Mouse (Mus musculus) forebrain, embryonic 16.5 days (tissue): ENCODE measurements around the gene Usp5. TPM values are rescaled to one million over a fixed set of nuclear protein-coding genes. Genes with fewer than 3 reads are reported as not detected.
"Not testable (repeated sequence)": the region's sequence is repeated elsewhere in the genome, so short reads cannot be mapped to it uniquely, and the experiment has no call there.

Experiments
- ATAC-seq: fragments of 200-750 bp; cut with Nextera tagmentation; 2 replicates; pipeline ENCODE4 v1.8.0; 2017; ENCODE audit warnings: mild to moderate bottlenecking, moderate library complexity
- H3K27ac ChIP-seq: fragments of 300-500 bp; sonication (generic); 2 replicates; pipeline ENCODE4 v1.5.1; 2014; ENCODE audit warnings: low read length, control low read depth
- H3K27me3 ChIP-seq: fragments of 300-500 bp; sonication (generic); replicated peaks from 2 replicates; pipeline ENCODE4 v1.6.1; 2014; ENCODE audit warnings: low read length; ENCODE audit not compliant: control insufficient read depth, insufficient read depth
- H3K36me3 ChIP-seq: fragments of 300-500 bp; sonication (generic); 2 replicates; pipeline ENCODE4 v1.6.1; 2014; ENCODE audit not compliant: control insufficient read depth, insufficient read depth
- H3K4me1 ChIP-seq: fragments of 300-500 bp; sonication (generic); replicated peaks from 2 replicates; pipeline ENCODE4 v1.6.1; 2014; ENCODE audit warnings: low read length; ENCODE audit not compliant: control insufficient read depth, insufficient read depth
- H3K4me2 ChIP-seq: fragments of 300-500 bp; sonication (generic); 2 replicates; pipeline ENCODE4 v1.6.1; 2014; ENCODE audit warnings: mild to moderate bottlenecking, low read length, control low read depth
- H3K4me3 ChIP-seq: fragments of 300-500 bp; sonication (generic); replicated peaks from 2 replicates; pipeline ENCODE4 v1.5.1; 2014; ENCODE audit warnings: mild to moderate bottlenecking, low read length, control low read depth
- H3K9ac ChIP-seq: fragments of 300-500 bp; sonication (generic); replicated peaks from 2 replicates; pipeline ENCODE4 v1.6.1; 2014; ENCODE audit warnings: low read depth, low read length, control low read depth
- H3K9me3 ChIP-seq: fragments of 300-500 bp; sonication (generic); 2 replicates; pipeline ENCODE4 v1.6.1; 2016; ENCODE audit warnings: low read length; ENCODE audit not compliant: control insufficient read depth
- WGBS: fragments of 180-500 bp; shearing (Covaris S2); extraction: QIAGEN DNeasy Blood & Tissue Kit; methylation state at CpG from one replicate; pipeline ENCODE4 v1.1.7; 2014; 5-methylcytosine and 5-hydroxymethylcytosine counted together
- polyA plus RNA-seq: library from polyadenylated mRNA; unstranded; fragments of >200 nt; fragmentation: Nextera tagmentation; extraction: Ambion mirVana; gene quantifications from 2 replicates; pipeline ENCODE4 v1.2.1, GENCODE M21; 2015

Gene Usp5
- polyA plus RNA-seq, 1 experiment from 2014 or later: 216 TPM

DNA sequence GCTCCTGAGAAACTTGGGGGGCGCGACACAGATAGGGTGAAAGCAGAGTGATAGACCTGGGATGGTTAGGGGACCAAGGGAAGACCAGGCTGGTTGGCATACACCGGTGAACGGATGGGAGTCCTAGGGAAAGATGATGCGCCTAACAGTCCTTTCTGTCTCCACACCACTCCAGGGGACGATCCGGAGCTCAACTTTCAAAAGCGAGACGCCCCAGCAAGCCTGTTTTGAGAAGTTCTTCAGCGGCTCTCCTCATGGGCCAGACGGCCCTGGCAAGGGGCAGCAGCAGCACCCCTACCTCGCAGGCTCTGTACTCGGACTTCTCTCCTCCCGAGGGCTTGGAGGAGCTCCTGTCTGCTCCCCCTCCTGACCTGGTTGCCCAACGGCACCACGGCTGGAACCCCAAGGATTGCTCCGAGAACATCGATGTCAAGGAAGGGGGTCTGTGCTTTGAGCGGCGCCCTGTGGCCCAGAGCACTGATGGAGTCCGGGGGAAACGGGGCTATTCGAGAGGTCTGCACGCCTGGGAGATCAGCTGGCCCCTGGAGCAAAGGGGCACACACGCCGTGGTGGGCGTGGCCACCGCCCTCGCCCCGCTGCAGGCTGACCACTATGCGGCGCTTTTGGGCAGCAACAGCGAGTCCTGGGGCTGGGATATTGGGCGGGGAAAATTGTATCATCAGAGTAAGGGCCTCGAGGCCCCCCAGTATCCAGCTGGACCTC, 20.1 kb downstream of the Usp5 start:
- no peaks in the 10 kb centered on the region for H3K36me3 ChIP-seq
- peak overlapping the region; percentile 60 for H3K27ac ChIP-seq
- peaks cover 38% of the 10 kb centered on the region for H3K4me1 ChIP-seq
- 0 out of 2 replicates have a peak, but pooled peaks have one; percentile 1 for ATAC-seq
- H3K27me3 ChIP-seq: no peaks in the 10 kb centered on the region
- under 1% methylated on average over 35 of the region's 35 CpGs for WGBS
- H3K4me2 ChIP-seq: peak overlapping the region; percentile 80
- no peaks in the 10 kb centered on the region for H3K9me3 ChIP-seq
- H3K9ac ChIP-seq: peak overlapping the region; percentile 55
- peak overlapping the region; percentile 46 for H3K4me3 ChIP-seq

DNA sequence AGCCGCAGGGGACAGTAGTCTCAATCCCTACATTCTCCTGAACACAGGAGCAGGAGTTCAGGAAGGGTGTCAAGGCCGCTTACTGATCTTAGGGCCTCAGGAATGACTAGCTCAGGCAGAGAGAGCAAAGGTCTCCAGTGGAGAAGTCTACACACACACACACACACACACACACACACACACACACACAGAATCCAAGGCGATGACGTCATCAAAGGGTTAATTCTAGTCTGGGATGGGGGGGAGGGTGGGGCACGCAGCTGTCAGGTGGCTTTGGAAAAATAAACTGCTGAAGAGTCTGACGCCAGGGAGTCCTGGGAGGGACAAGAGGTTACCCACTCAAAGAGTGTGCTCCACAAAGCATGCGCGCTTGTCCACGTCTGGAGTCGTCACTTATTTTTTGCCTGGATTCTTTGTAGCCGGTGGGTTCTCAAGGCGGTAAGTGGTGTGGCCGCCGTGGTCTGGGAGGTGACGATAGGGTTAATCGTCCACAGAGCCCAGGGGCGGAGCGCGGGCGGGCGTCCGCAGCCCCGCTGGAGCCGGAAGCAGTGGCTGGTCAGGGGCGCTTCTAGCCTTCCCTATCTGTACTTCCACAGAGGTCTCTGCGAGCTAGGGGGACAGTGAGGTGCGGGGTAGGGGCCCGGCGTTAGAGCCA, 20.8 kb downstream of the Usp5 start, which contains the start of gene Spsb2:
Spsb2 (plus strand) TSS at position 304 of the 655 bp plus-strand sequence.
- Histone ChIP-seq H3K4me2 (peak within 1 kb of the TSS; percentile 80), H3K36me3 (no peaks in the 10 kb centered on the region), H3K9ac (peak within 1 kb of the TSS; percentile 55), H3K27me3 (no peaks in the 10 kb centered on the region), H3K27ac (peak within 1 kb of the TSS; percentile 60), H3K4me3 (peak within 1 kb of the TSS; percentile 46), H3K4me1 (peaks cover 38% of the 10 kb centered on the region), H3K9me3 (no peaks in the 10 kb centered on the region)
- peak; percentile 7; the same call in 1 of the 2 replicates for ATAC-seq
- WGBS: 5% methylated on average over 29 of the region's 29 CpGs

DNA sequence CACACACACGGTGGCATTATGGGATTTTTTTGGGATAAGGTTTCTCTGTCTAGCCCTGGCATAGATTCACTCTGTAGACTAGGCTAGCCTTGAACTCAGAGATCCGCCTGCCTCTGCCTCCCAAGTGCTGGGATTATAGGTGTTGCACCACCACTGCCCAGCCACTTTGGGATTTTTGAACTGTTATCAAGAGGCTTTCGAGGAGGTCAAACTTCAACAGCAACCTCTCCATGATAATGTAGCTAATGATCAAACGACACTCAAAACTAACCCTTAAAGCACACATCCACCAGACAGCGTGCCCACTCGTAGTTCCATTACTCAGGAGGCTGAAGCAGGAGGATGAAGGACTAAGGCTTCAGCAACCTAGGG, 21.3 kb downstream of the Usp5 start:
- H3K27ac ChIP-seq: no peak overlapping the region
- H3K9ac ChIP-seq: no peak overlapping the region
- no peaks in the 10 kb centered on the region for H3K9me3 ChIP-seq
- H3K4me1 ChIP-seq: peaks cover 34% of the 10 kb centered on the region
- ATAC-seq: no peak
- no peak overlapping the region for H3K4me2 ChIP-seq
- no peaks in the 10 kb centered on the region for H3K36me3 ChIP-seq
- no peaks in the 10 kb centered on the region for H3K27me3 ChIP-seq
- 88% methylated on average over 6 of the region's 6 CpGs for WGBS
- no peak overlapping the region for H3K4me3 ChIP-seq

DNA sequence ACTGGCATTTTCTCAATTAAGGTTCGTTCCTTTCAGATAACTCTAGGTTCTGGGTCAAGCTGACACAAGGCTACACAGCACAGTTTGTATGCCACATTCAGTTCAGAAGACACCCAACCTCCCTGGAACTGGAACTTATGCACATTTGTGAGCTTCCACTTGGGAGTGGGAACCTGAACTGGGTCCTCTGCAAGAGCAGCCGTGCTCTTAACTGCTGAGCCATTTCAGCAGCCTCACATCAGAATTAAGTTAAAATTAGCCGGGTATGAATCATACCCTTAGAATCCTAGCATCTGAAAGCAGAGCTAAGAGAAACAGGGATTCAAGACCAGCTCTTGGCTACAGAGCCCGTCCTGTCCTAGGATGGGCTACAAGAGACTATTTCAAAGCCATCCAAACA, 21.9 kb downstream of the Usp5 start:
- H3K27me3 ChIP-seq: no peaks in the 10 kb centered on the region
- ATAC-seq: no peak
- peaks cover 28% of the 10 kb centered on the region for H3K4me1 ChIP-seq
- no peak overlapping the region for H3K4me3 ChIP-seq
- H3K36me3 ChIP-seq: no peaks in the 10 kb centered on the region
- no peak overlapping the region for H3K27ac ChIP-seq
- no peak overlapping the region for H3K4me2 ChIP-seq
- no peak overlapping the region for H3K9ac ChIP-seq
- WGBS: 86% methylated on average over 4 of the region's 4 CpGs
- no peaks in the 10 kb centered on the region for H3K9me3 ChIP-seq

DNA sequence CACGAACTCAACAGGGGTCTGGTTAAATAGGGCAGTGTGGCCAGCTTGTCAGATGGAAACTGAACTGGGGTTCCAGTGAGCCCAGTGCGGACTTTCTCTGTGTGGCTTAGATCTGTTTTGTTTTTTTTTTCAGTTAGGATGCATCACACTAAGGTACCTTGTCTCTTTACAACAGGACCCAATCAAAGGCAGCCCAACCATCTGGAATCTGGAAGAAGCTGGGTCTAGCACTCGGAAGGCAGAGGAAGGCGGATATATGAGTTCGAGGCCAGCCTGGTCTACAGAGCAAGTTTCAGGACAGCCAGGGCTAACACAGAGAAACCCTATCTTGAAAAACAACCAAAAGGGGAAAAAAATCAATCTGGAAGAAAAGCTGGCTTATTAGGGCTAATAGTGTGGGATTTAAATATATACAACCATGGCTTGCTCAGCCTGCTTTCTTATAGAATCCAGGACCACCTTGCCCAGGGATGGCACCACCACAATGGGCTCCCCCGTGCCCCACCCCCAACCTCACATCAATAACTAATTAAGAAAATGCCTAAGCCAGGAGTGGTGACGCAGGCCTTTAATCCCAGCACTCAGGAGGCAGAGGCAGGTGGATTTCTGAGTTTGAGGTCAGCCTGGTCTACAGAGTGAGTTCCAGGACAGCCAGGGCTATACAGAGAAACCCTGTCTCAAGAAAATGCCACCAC, 22.7 kb downstream of the Usp5 start:
- no peak overlapping the region for H3K9ac ChIP-seq
- no peak for ATAC-seq
- peak overlapping the region; percentile 8; the same call in 1 of the 2 replicates for H3K4me3 ChIP-seq
- no peaks in the 10 kb centered on the region for H3K9me3 ChIP-seq
- H3K4me2 ChIP-seq: peak overlapping the region; percentile 71
- H3K27ac ChIP-seq: peak overlapping the region; percentile 69
- WGBS: 69% methylated on average over 7 of the region's 7 CpGs
- peaks cover 26% of the 10 kb centered on the region for H3K4me1 ChIP-seq
- no peaks in the 10 kb centered on the region for H3K27me3 ChIP-seq
- no peaks in the 10 kb centered on the region for H3K36me3 ChIP-seq

DNA sequence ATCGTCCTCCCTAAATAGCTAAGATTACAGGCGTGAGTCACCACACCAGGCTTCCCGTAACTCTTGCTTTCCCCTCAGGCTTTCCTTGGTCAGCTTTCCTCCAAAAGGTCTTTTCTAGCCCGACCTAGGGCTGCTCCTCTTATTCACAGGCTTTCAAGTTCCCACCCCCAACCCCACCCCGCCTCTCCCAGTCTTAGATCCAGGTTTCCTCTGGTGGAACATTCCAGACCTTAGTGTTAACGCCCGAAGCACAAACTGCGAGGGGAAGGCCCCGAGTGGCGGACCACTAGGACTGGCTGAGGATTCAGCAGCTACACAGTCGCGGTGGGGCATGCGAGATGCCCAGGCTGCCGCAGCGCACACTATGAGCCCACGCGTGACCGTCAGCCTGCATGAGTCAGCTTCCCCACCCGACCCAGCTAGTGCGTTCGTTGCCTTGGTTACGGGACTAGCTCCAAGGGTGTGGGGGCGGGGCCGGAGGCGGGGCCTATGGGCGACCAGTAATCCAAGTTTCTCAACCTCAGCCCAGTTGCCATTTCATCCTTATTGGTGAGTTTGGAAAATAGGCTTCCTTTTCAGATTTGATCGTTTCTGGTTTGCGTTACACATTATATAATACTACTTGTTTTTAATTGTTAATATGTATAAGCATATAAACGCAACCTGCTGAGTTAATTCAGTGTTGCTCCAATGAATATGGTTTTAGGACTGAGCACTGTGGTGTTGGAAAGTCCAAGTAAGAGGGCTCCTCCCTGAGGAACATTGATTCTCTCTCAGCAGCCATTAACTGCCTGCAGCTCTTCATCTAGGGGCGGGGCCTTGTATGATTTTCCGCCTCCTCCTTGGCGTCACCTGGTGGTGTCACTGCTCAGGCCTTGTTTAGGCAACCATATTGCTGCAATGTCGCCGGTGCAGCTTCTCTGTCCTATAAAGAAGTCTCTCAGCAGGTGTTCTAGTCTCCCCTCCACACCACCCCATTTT, 23.7 kb downstream of the Usp5 start:
- H3K9ac ChIP-seq: peak overlapping the region; percentile 47
- H3K9me3 ChIP-seq: no peaks in the 10 kb centered on the region
- peak overlapping the region; percentile 71 for H3K4me2 ChIP-seq
- ATAC-seq: peak; percentile 84
- peak overlapping the region; percentile 81 for H3K27ac ChIP-seq
- 1% methylated on average over 34 of the region's 34 CpGs for WGBS
- H3K27me3 ChIP-seq: no peaks in the 10 kb centered on the region
- H3K4me3 ChIP-seq: peak overlapping the region; percentile 48
- H3K36me3 ChIP-seq: no peaks in the 10 kb centered on the region
- peaks cover 26% of the 10 kb centered on the region for H3K4me1 ChIP-seq

DNA sequence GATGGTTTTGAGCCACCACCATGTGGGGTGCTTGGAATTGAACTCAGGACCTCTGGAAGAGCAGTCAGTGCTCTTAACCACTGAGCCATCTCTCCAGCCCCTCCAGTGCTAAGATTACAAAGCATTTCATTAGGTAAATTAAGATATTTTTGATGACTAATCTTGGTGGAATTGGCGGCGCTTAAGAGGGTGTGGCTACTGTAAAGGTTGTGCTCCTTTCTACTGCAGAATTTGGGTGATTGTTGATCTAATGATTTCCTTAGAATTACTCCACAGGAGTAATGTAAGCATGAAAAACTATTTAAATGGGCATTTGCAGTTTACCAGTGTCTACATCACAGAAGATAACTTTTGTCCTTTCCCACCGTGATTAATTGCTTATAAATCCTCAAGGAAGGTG, 24.9 kb downstream of the Usp5 start:
- Histone ChIP-seq H3K4me1 (peaks cover 19% of the 10 kb centered on the region), H3K9me3 (no peaks in the 10 kb centered on the region), H3K9ac (no peak overlapping the region), H3K27me3 (no peaks in the 10 kb centered on the region), H3K4me2 (no peak overlapping the region), H3K4me3 (no peak overlapping the region), H3K27ac (no peak overlapping the region), H3K36me3 (no peaks in the 10 kb centered on the region)
- WGBS: 87% methylated on average over 3 of the region's 3 CpGs
- no peak for ATAC-seq

DNA sequence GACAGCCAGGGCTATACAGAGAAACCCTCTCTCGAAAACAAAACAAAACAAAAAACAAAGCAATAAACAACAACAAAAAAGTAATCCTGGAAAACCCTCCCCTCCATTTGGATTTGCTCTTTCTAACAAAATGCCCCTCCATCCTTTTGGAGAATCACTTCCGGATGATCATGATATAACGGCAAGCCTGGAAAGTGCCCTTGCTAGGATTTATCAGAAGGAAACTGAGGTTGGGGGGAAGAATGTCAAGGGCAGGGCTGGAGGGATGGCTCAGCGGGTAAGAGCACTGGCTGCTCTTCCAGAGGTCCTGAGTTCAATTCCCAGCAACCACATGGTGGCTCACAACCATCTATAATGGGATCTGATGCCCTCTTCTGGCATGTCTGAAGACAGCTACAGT, 25.6 kb downstream of the Usp5 start:
- not testable (repeated sequence) for H3K27me3 ChIP-seq, H3K36me3 ChIP-seq, ATAC-seq, H3K4me2 ChIP-seq, H3K9ac ChIP-seq, H3K27ac ChIP-seq, H3K9me3 ChIP-seq, H3K4me3 ChIP-seq
- WGBS: 97% methylated on average over 4 of the region's 4 CpGs
- peaks cover 12% of the 10 kb centered on the region for H3K4me1 ChIP-seq
